Mouse (Mus musculus) monocyte, adult 5-6 weeks (primary cell): ENCODE data around the gene Trf. TPM values are rescaled to one million over a fixed set of nuclear protein-coding genes. Genes with fewer than 3 reads are reported as not detected.

Experiments
- ATAC-seq: fragments of 153-309, 156-312 bp; replicated peaks from 2 replicates; pipeline ENCODE4 v1.8.0; 2017; ENCODE audit warnings: mild to moderate bottlenecking; ENCODE audit not compliant: low TSS enrichment, insufficient number of reproducible peaks, severe bottlenecking, poor library complexity, low FRiP score
- total RNA-seq: library from RNA; stranded (forward); fragments of 200-1000, 200-491, 200-594 nt; gene quantifications from 3 replicates; pipeline ENCODE4 v1.2.3, GENCODE M21; 2017

The Trf gene
- total RNA-seq = 160 to 219 TPM (median 198 TPM) in 3 replicates

GRCm38 (mm10) chr9:103230151-103230951 lies at the start of gene Trf, which contains the start of gene Gm20425:
Gene Trf, minus strand, starts transcription at chr9:103230444.
Gene Gm20425, minus strand, starts transcription at chr9:103230307.
- peak; percentile 66 for ATAC-seq

- ATAC-seq = no peak
Measured at GRCm38 (mm10) chr9:103276876-103277275, 46.6 kb upstream of the Trf start.

GRCm38 (mm10) chr9:103275676-103276075 lies 45.4 kb upstream of the Trf start:
- no peak for ATAC-seq

- ATAC-seq = no peak
Measured at GRCm38 (mm10) chr9:103274819-103275218, 44.6 kb upstream of the Trf start.

- ATAC-seq = no peak
Measured at GRCm38 (mm10) chr9:103271104-103271503, 40.9 kb upstream of the Trf start.

GRCm38 (mm10) chr9:103265778-103266177 lies 35.5 kb upstream of the Trf start:
- no peak for ATAC-seq

GRCm38 (mm10) chr9:103252906-103253305 lies 22.7 kb upstream of the Trf start:
- ATAC-seq = no peak

- no peak for ATAC-seq
Measured at GRCm38 (mm10) chr9:103248618-103249017, 18.4 kb upstream of the Trf start.

- ATAC-seq = no peak
Measured at GRCm38 (mm10) chr9:103246526-103247168, 16.4 kb upstream of the Trf start.

GRCm38 (mm10) chr9:103243640-103244039 lies 13.4 kb upstream of the Trf start:
- no peak for ATAC-seq

GRCm38 (mm10) chr9:103241206-103241605 lies 11.0 kb upstream of the Trf start:
- ATAC-seq = no peak

- no peak for ATAC-seq
Measured at GRCm38 (mm10) chr9:103239471-103239870, 9.2 kb upstream of the Trf start.

- ATAC-seq = peak; percentile 59
Measured at GRCm38 (mm10) chr9:103234565-103235165, 4.4 kb upstream of the Trf start.

- ATAC-seq = no peak
Measured at GRCm38 (mm10) chr9:103234059-103234458, 3.8 kb upstream of the Trf start.

GRCm38 (mm10) chr9:103233006-103233395 lies 2.8 kb upstream of the Trf start:
- no peak for ATAC-seq

GRCm38 (mm10) chr9:103232232-103233005 lies 2.2 kb upstream of the Trf start:
- ATAC-seq = no peak

- no peak for ATAC-seq
Measured at GRCm38 (mm10) chr9:103229037-103229867, 992 bp downstream of the Trf start.

- ATAC-seq = no peak
Measured at GRCm38 (mm10) chr9:103228370-103229003, 1.8 kb downstream of the Trf start.
